Mouse (Mus musculus) intestine, embryonic 14.5 days (tissue): Measurements from ENCODE around the gene Optc. TPM values are rescaled to one million over a fixed set of nuclear protein-coding genes. Genes with fewer than 3 reads are reported as not detected.

Experiments used
- ATAC-seq: fragments of 200-750 bp; cut with Nextera tagmentation; replicated peaks from 2 replicates; pipeline ENCODE4 v1.8.0; 2017; ENCODE audit warnings: low read depth, moderate number of reproducible peaks, moderate TSS enrichment, moderate library complexity; ENCODE audit not compliant: low FRiP score, low TSS enrichment
- DNase-seq: peaks from one replicate; pipeline ENCODE4 v3.0.0-alpha.2; 2018; ENCODE audit warnings: low spot score
- H3K27ac ChIP-seq: fragments of 300-500 bp; sonication (generic); 2 replicates; pipeline ENCODE4 v1.5.1; 2014; ENCODE audit warnings: low read depth, mild to moderate bottlenecking, control low read depth
- H3K27me3 ChIP-seq: fragments of 300-500 bp; sonication (generic); replicated peaks from 2 replicates; pipeline ENCODE4 v1.6.1; 2014; ENCODE audit warnings: low read length, control low read depth; ENCODE audit not compliant: control insufficient read depth, insufficient read depth
- H3K36me3 ChIP-seq: fragments of 300-500 bp; sonication (generic); 2 replicates; pipeline ENCODE4 v1.6.1; 2014; ENCODE audit warnings: low read length, control low read depth; ENCODE audit not compliant: control insufficient read depth, insufficient read depth
- H3K4me1 ChIP-seq: fragments of 300-500 bp; sonication (generic); replicated peaks from 2 replicates; pipeline ENCODE4 v1.6.1; 2014; ENCODE audit warnings: low read length, control low read depth, mixed read lengths; ENCODE audit not compliant: control insufficient read depth, insufficient read depth
- H3K4me2 ChIP-seq: fragments of 300-500 bp; sonication (generic); 2 replicates; pipeline ENCODE4 v1.6.1; 2014; ENCODE audit warnings: low read length
- H3K4me3 ChIP-seq: fragments of 300-500 bp; sonication (generic); 2 replicates; pipeline ENCODE4 v1.5.1; 2014; ENCODE audit warnings: low read depth, low read length, control low read depth, mixed read lengths
- H3K9ac ChIP-seq: fragments of 300-500 bp; sonication (generic); 2 replicates; pipeline ENCODE4 v1.6.1; 2014; ENCODE audit warnings: mild to moderate bottlenecking, low read length
- H3K9me3 ChIP-seq: fragments of 300-500 bp; sonication (generic); 2 replicates; pipeline ENCODE4 v1.6.1; 2016; ENCODE audit warnings: low read length, control low read depth; ENCODE audit not compliant: control insufficient read depth
- WGBS: fragments of 180-500 bp; shearing (Covaris S2); extraction: QIAGEN DNeasy Blood & Tissue Kit; methylation state at CpG from one replicate; pipeline ENCODE4 v1.1.7; 2014; 5-methylcytosine and 5-hydroxymethylcytosine counted together
- polyA plus RNA-seq: library from polyadenylated mRNA; unstranded; fragments of >200 nt; fragmentation: Nextera tagmentation; extraction: Ambion mirVana; gene quantifications from 2 replicates; pipeline ENCODE4 v1.2.1, GENCODE M21; 2014

Optc gene
- polyA plus RNA-seq, 1 experiment from 2014 or later = 1.8 TPM

GRCm38 (mm10) chr1:133923071-133923470 lies 15.3 kb upstream of the Optc start:
- no peaks in the 10 kb centered on the region for H3K27me3 ChIP-seq

GRCm38 (mm10) chr1:133921304-133921751 lies 13.5 kb upstream of the Optc start, which contains the start of gene Prelp:
Gene Prelp, minus strand, starts transcription at chr1:133921414.
- no peak within 1 kb of the TSS for H3K9ac ChIP-seq

More at GRCm38 (mm10) chr1:133923071-133923470, 15.3 kb upstream of the Optc start:
- Histone ChIP-seq H3K9ac (no peak overlapping the region), H3K4me3 (no peak overlapping the region), H3K9me3 (no peaks in the 10 kb centered on the region), H3K4me2 (no peak overlapping the region), H3K36me3 (no peaks in the 10 kb centered on the region), H3K4me1 (peaks cover 30% of the 10 kb centered on the region), H3K27ac (no peak overlapping the region)
- ATAC-seq (no peak), DNase-seq (no peak)
- 89% methylated on average over 5 of the region's 5 CpGs for WGBS

GRCm38 (mm10) chr1:133920876-133921275 lies 13.1 kb upstream of the Optc start:
- no peak overlapping the region for H3K9ac ChIP-seq
- peak overlapping the region; percentile 26; the same call in 1 of the 2 replicates for H3K4me2 ChIP-seq
- DNase-seq = no peak
- no peak for ATAC-seq
- H3K27me3 ChIP-seq = no peaks in the 10 kb centered on the region
- peaks cover 44% of the 10 kb centered on the region for H3K4me1 ChIP-seq
- no peaks in the 10 kb centered on the region for H3K9me3 ChIP-seq
- H3K4me3 ChIP-seq = no peak overlapping the region
- 28% methylated on average over 3 of the region's 3 CpGs for WGBS
- peak overlapping the region; percentile 51; the same call in 1 of the 2 replicates for H3K27ac ChIP-seq
- no peaks in the 10 kb centered on the region for H3K36me3 ChIP-seq

More at GRCm38 (mm10) chr1:133921304-133921751, 13.5 kb upstream of the Optc start, which contains the start of gene Prelp:
- ATAC-seq (no peak), DNase-seq (peak; percentile 64)
- Histone ChIP-seq H3K27me3 (no peaks in the 10 kb centered on the region), H3K9me3 (no peaks in the 10 kb centered on the region), H3K4me3 (no peak within 1 kb of the TSS), H3K4me2 (peak within 1 kb of the TSS; percentile 26; the same call in 1 of the 2 replicates), H3K36me3 (no peaks in the 10 kb centered on the region), H3K27ac (peak within 1 kb of the TSS; percentile 51; the same call in 1 of the 2 replicates), H3K4me1 (peaks cover 40% of the 10 kb centered on the region)
- 6% methylated on average over 8 of the region's 8 CpGs for WGBS

- no peaks in the 10 kb centered on the region for H3K27me3 ChIP-seq
- ATAC-seq = no peak
- no peak overlapping the region for H3K4me2 ChIP-seq
- H3K27ac ChIP-seq = no peak overlapping the region
- no peaks in the 10 kb centered on the region for H3K36me3 ChIP-seq
- no peak for DNase-seq
- H3K4me3 ChIP-seq = no peak overlapping the region
- H3K9ac ChIP-seq = no peak overlapping the region
- peaks cover 46% of the 10 kb centered on the region for H3K4me1 ChIP-seq
- WGBS = 42% methylated on average over 3 of the region's 3 CpGs
- H3K9me3 ChIP-seq = no peaks in the 10 kb centered on the region
Observed at GRCm38 (mm10) chr1:133920401-133920800, 12.6 kb upstream of the Optc start.

- Histone ChIP-seq H3K36me3 (no peaks in the 10 kb centered on the region), H3K4me1 (peaks cover 43% of the 10 kb centered on the region), H3K4me2 (no peak overlapping the region), H3K4me3 (no peak overlapping the region), H3K9me3 (no peaks in the 10 kb centered on the region), H3K9ac (no peak overlapping the region), H3K27me3 (no peaks in the 10 kb centered on the region), H3K27ac (peak overlapping the region; percentile 57)
- DNase-seq = no peak
- no peak for ATAC-seq
- WGBS = 53% methylated on average over 6 of the region's 6 CpGs
Observed at GRCm38 (mm10) chr1:133918088-133918470, 10.3 kb upstream of the Optc start.

- H3K4me1 ChIP-seq = peaks cover 43% of the 10 kb centered on the region
- 36% methylated on average over 11 of the region's 11 CpGs for WGBS
- H3K4me3 ChIP-seq = no peak overlapping the region
- peak overlapping the region; percentile 57 for H3K27ac ChIP-seq
- no peak for ATAC-seq
- H3K4me2 ChIP-seq = no peak overlapping the region; the same call in 1 of the 2 replicates
- no peaks in the 10 kb centered on the region for H3K9me3 ChIP-seq
- H3K36me3 ChIP-seq = no peaks in the 10 kb centered on the region
- H3K9ac ChIP-seq = no peak overlapping the region
- DNase-seq = no peak
- no peaks in the 10 kb centered on the region for H3K27me3 ChIP-seq
Observed at GRCm38 (mm10) chr1:133917456-133918087, 9.8 kb upstream of the Optc start.

- Histone ChIP-seq H3K4me2 (peak overlapping the region; percentile 25; the same call in 1 of the 2 replicates), H3K36me3 (no peaks in the 10 kb centered on the region), H3K27ac (peak overlapping the region; percentile 22; the same call in 1 of the 2 replicates), H3K4me3 (no peak overlapping the region), H3K27me3 (no peaks in the 10 kb centered on the region), H3K9me3 (no peaks in the 10 kb centered on the region), H3K4me1 (peaks cover 34% of the 10 kb centered on the region), H3K9ac (no peak overlapping the region)
- ATAC-seq = no peak
- no peak for DNase-seq
- WGBS = 53% methylated on average over 8 of the region's 8 CpGs
Observed at GRCm38 (mm10) chr1:133915723-133916355, 8.0 kb upstream of the Optc start.

- Histone ChIP-seq H3K9ac (no peak overlapping the region), H3K27me3 (no peaks in the 10 kb centered on the region), H3K4me2 (no peak overlapping the region), H3K36me3 (no peaks in the 10 kb centered on the region), H3K9me3 (no peaks in the 10 kb centered on the region), H3K4me1 (peaks cover 27% of the 10 kb centered on the region), H3K4me3 (no peak overlapping the region), H3K27ac (no peak overlapping the region)
- ATAC-seq = no peak
- DNase-seq = no peak
- WGBS = 87% methylated on average over 13 of the region's 13 CpGs
Observed at GRCm38 (mm10) chr1:133915115-133915514, 7.3 kb upstream of the Optc start.
